Mouse (Mus musculus): ENCODE data around the gene Uroc1. TPM values are rescaled to one million over a fixed set of nuclear protein-coding genes. Genes with fewer than 3 reads are reported as not detected.
A peak's percentile ranks its signal among the peaks of the same experiment; 100 is the strongest.

Uroc1 gene
- total RNA-seq, 2 experiments from 2014 or later, result not detected

DNA sequence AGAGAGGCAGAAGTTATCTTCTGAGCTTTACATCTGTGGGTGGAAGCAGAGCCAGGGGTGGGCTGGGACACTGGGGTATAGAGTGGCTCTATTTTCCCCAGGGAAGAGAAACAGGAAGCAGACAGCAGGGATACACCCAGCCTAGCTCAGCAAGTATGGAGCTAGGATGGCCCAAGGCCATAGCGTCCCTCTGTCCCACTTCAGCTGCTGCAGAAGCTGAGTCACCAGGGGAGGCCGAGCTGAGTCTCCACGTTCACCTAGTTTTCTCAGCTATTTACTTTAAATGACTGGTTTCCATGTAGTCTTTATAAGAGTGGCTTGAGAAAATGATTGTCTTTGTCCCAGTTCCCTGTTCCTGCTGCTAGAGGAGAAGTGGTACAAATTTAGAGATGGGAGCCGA, 15.4 kb downstream of the Uroc1 start:
- ATAC-seq (replicated peaks; ENCODE audit: poor library complexity, severe bottlenecking), result no peak

DNA sequence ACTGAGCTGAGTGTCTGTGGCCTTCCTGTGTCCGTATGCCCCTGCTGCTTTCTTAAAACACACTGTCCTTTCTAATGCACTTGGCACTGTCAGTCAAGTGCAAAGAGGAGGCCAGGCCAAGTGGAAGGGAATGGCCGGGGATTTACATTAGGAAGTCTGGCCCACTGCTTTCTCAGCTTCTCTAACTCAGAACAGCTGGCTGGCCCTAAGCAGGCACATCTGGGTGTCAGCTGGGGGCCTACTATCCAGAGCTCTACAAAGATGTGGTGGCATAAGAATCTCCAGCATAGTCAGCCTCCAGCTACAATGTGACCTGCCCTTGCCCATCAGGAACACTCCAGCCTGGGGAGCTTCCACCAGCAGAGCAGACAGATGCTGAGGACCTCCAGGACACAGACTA, 16.9 kb downstream of the Uroc1 start:
- ATAC-seq (replicated peaks; ENCODE audit: poor library complexity, severe bottlenecking), result no peak

DNA sequence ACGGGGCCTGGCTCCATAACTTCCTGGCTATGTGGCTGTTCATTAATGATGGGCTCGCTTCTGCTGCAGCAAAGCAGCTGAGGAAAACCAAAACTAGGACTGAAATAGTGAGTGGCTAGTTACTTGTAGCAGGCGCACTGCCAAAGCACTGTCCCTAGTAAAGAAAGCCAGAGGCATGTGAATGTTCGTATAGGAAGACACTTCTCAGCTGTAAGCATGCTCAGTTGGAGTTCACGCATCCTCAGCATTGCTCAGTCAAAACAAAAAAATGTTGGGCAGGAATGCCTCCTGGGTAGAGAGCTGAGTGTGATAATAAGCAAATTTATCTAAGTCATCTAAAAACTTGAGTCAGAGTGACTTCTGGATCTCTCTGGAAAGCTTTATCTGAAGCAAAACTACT, 25.1 kb downstream of the Uroc1 start:
- ATAC-seq (replicated peaks; ENCODE audit: poor library complexity, severe bottlenecking), result no peak

DNA sequence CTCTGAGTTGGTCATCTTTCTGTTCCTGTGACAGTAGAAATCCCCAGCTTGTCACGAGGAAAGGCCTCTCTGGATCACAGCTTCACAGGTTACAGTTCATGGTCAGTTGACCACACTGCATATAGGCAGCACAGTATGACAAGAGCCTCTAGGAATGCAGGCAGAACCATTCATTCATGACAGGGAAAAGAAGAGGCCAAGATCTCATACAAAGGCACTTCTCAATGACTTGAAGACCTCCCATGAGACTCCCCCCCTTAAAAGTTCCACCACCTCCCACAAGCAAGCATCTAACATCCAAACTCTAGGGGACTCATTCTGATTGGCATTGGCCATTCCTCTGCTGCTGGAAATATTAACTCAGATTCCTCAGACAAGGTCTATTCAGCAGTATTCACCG, 26.4 kb downstream of the Uroc1 start:
- ATAC-seq (replicated peaks; ENCODE audit: poor library complexity, severe bottlenecking), result no peak

DNA sequence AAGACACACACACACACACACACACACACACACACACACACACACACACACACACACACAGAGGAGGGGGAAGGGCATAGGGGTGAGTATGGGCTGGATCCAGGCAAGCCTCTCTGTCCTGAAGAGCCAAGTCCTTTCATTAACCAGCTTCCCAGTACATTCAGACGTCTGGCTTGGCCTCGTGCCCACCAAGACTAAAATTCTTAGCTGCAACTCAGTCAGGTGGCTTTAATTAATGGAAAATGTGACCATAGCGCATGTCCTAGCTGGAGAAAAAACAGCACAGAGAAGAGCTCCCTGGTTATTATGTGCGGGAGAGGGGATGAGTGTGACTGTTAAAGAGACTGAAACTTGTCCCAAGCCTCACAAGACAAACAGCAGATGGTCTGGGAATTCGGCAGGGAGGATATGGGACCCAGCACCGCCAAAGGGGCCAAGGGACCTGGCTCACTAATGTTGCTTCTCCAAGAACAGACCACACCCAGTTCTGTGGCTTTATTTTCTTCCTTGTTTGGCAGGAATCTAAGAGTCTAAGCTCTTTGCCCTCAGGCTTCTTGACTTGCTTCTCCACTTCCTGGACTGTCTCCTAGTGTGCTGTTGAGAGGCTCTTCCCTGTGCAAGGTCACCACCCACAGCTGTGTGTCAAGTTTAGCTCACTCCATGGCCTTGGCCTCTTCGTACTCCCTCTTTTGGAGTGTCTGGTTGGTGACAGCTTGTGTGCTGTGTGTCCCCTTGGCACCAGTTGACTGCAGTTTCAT, 27.1 kb downstream of the Uroc1 start:
- no peak; the same call in 1 of the 2 replicates for ATAC-seq (replicated peaks; ENCODE audit: poor library complexity, severe bottlenecking)

DNA sequence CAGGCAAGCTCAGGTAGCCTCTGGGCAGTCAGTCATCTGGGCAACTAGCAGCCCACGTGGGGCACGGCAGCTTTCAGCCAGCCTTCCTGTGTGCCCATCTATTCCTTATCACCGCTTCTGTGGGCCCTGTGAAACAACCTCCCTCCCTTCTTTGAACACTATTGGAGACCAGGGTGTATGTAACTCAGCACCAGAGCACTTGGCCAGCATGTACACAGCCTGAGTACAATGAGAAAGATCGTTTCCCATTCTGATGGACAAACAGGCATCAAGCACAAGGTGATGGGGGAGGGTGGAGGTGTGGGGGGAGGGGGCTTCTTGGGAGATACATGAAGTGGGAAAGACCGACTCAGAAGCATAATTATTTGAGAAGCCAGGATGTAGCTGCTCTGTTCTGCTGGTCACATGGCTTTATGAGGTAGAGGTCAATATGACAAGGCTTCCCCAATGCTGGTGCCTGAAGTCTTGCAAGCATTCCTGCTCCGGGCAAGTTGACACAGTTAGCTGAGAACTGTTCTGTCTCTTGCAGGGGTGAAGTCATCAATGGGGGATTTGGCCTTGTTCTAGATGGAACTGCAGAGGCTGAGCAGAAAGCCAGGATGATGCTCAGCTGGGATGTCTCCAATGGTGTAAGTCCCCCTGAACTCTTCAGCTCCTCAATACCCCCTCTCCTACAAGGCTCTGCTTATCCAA, 28.0 kb downstream of the Uroc1 start:
- ATAC-seq (replicated peaks; ENCODE audit: poor library complexity, severe bottlenecking), result no peak

DNA sequence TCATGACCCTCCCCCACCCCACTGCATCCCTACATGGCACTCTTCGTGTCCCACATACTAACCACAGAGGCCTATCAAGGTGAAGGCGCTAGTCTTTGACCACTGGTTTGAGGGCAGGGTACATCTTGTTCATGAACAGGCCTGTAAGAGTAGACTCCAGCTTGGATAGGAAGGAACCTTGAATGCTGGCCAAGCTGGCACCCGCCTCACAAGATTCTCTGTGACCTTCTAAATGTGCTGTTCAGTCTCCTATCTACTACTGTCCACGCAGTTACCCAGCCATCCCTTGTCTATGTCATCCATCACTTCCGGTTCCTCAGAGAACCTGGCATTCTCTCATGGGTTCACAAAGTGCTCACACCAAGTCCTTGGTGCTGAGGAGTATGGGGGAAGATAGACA, 30.2 kb downstream of the Uroc1 start:
- ATAC-seq (replicated peaks; ENCODE audit: poor library complexity, severe bottlenecking), result no peak

DNA sequence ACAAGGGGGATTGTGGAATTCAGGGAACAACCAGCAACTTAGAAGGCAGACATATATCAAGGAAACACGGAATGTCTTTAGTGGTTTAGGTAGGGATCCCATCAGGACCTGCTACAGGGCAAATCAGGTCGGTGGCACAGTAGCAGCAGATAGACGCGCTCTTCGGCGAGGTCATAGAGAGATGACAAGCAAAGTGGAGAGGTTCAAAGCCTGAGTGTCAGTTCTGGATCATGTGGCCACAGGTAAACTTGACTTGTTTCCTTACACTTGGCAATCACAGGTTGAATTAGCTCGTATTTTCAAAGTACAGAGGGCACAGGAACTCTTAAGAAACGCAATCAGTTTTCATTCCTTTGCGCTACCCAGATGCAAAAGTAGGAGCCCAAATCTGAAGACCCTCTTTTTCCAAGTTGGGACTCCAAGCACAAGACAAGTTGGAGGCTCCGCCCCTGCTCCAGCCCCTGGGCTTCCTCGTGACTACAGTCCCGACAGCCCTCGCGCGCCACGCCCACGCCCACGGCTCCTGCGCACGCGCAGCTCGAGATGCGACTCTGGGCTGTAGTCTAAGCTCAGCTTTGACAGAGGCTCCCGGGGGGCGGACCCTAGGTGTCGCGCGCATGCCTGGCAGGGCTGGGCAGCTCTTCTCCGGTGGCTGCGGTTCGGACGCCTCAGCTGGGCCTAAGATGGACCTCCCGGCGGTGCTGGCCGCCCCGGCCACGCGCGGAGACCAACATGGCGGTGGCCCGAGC, 36.1 kb downstream of the Uroc1 start, which contains the start of gene Zxdc:
Zxdc (plus strand) TSS at position 517 of the 749 bp plus-strand sequence.
- peak; percentile 95 for ATAC-seq (replicated peaks; ENCODE audit: poor library complexity, severe bottlenecking)

DNA sequence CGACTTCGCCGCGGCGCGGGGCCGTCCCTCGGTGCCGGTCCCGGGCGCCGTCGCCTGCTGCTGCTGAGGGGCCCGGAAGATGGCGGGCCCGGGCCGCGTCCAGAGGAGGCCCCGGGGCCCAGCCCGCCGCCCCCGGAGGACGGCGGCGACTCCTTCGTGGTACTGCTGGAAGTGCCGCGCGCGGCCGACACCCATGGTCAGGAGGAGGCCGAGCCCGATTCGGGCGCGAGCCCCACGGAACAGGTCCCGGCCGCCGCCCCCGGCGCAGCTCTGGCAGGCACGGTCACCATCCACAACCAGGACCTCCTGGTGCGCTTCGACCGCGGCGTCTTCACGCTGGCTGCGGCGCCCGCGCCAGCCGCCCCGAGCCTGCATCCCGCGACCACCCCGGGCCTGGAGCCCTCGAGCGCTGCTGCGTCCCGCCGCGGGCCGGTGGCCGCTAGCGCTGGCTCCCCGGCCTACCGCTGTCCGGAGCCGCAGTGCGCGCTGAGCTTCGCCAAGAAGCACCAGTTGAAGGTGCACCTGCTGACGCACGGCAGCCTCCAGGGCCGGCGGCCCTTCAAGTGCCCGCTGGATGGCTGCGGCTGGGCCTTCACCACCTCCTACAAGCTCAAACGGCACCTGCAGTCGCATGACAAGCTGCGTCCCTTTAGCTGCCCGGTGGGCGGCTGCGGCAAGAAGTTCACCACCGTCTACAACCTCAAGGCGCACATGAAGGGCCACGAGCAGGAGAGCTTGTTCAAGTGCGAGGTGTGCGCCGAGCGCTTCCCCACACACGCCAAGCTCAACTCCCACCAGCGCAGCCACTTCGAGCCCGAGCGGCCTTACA, 36.9 kb downstream of the Uroc1 start:
- ATAC-seq (replicated peaks; ENCODE audit: poor library complexity, severe bottlenecking), result peak; percentile 40

DNA sequence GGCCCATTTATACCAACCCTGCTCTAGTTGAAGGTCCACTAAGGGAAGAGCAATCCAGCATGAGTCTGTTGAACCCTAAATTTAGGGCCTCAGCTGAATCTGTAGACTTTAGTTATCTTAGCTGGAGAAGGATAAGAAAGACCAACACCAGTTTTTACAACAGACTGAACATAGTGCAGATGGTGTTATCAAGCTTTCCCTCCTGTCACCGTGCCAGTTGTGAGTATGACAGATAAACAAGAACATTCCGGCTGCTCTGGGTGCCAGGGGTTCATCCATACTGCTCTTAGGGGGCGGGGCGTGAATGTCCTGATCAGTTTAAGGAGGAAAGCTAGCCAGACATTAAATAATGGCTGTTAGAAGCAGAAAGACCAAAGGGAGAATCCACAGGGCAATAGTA, 41.6 kb downstream of the Uroc1 start:
- no peak for ATAC-seq (replicated peaks; ENCODE audit: poor library complexity, severe bottlenecking)

DNA sequence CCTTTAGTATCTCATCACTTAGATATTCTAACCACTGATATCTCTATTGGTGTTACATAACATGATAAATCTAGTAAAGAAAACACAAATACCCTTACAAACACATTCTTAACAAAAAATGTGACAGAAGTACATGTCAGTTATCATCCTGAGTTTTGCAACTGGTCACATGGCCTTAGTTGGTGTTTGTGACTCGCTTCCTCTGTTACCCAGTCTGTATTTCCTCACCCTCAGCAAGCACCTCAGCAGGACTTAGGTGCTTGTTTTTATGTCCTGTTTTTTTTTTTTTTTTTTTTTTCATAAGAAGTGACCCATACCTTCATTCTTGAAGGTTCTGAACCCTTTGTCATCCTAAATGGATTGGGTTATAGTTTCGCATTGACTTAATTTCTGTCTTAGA, 44.6 kb downstream of the Uroc1 start:
- ATAC-seq (replicated peaks; ENCODE audit: poor library complexity, severe bottlenecking), result peak; percentile 93

DNA sequence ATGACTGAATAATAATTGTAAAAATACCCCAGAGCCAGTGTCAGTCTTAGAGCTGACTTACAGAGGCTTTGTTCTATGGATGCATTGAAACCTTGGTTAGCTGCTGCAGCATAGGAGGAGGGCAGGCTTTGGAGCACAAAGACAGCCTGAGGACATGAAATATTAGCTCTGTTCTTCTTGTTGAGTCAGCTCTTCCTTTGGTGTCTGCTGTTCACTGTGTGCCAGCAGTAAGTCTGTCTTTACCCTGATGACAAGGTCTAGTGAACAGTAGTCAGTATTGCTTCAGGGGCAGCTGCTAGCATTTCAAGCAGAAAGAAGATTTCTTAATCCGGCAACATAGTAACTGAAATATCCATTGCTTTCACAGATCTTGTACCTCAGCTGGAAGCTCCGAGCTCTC, 48.4 kb downstream of the Uroc1 start:
- no peak for ATAC-seq (replicated peaks; ENCODE audit: poor library complexity, severe bottlenecking)

DNA sequence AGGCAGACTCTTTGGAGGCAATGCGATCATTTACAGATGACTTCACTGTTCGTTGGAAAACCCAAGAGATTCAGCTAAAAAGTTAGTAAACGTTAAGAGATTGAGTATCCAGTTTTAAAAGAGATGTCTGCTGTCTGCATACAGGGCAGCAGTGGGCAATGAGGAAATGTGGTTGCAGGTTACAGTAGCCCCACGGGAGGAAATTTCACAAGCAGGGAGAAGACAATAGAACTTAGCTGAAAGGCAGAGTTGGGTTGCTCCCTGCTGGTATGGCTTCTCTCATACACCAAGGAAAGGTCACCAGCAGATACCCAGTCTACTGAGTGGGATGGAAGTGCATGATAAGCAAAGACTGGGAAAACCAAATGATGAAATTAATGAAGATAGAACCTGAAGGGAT, 57.5 kb downstream of the Uroc1 start:
- no peak; the same call in 1 of the 2 replicates for ATAC-seq (replicated peaks; ENCODE audit: poor library complexity, severe bottlenecking)

DNA sequence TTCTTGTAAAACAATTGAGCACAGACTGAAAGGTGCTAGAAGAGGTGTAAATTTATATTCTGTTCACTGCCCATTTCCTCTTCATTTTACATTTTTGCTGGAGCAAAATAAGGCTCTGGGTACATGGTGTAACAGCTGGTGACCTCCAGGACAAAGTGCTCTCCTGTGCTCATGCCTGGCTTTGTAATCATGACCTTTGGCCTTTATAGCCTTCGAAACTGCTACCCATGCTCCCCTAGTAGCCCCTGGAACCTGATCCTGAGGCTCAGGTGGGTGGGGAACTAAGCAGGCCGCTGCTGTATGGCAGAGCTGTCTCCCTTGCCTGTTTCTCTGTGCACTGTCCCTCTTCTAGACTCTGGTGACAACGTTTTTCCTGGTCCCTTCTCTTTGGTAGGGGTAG, 60.9 kb downstream of the Uroc1 start:
- ATAC-seq (replicated peaks; ENCODE audit: poor library complexity, severe bottlenecking), result no peak

DNA sequence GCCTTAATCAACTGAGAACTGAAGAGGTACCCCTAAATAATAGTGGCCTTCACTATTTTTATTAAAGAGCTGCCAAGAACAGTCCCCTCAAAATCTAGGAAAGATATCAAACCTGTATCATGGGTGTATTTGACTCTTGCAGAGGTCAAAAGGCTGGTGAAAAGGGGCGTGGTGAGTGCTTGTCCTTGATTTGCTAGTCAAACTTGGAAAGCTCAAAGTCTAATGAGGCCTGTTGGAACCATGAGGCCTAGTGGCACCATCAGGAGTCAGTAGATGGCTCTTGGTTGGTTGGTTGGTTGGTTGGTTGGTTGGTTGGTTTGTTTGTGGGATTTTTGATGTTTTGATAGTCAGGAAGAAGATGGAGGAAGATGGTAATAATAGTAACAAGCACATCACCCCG, 62.7 kb downstream of the Uroc1 start:
- ATAC-seq (replicated peaks; ENCODE audit: poor library complexity, severe bottlenecking), result no peak

DNA sequence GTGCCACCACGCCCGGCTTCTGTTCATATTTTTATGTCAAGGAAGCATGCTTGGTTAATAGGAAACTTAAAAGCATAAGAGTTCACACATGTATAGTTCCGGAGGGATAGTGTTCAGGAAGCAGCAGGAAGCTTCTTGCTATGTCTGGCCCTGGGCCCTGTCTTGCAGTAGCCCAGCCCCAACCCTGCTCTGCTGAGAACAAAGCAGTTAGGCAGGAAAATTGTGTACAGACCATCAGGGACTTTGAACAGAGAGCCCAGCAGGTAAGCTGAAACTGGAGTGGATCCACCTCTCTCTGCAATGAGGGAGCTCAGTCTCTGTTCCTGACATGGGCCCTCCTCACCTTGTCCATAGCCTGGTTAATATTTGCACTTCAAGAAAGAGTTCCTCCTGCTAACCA, 64.2 kb downstream of the Uroc1 start:
- ATAC-seq (replicated peaks; ENCODE audit: poor library complexity, severe bottlenecking), result no peak

DNA sequence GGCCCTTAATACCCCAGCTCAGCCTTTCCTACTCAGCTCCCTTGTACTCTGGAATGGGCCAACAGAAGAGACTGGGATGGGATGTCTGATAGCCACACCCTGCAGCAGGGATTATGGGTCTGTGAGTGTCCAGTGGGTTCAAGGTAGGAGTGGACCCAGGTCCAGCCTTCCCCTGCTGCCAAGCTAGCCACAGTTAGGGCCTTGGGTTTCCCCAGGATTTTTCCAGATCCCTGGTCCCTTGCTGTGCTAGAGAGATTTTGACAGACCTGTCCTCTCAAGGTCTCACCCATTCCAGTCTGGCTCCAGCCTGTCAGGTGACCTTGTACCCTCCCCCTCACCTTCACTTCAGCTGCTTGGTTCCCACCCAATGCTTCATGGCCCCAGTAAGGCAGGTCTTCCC, 75.5 kb downstream of the Uroc1 start:
- ATAC-seq (replicated peaks; ENCODE audit: poor library complexity, severe bottlenecking), result no peak

DNA sequence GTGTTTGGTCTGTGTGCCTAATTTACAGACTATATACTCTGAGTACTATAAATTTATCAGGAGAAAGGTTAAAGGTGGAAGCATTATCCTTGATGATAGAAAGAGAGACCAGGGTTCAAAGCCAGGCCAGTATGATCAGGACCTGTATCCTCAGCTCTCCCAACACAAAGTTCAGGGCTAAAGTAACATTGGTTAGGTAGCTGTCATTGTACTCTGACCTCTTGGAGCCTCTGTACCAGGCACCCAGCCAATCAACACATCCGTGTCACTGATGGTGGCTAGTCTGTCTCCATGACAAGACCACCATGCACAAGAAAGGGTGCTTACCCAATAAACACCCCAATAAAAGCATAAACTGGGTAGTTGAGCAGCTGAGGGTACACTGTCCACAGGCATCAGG, 77.9 kb downstream of the Uroc1 start:
- no peak for ATAC-seq (replicated peaks; ENCODE audit: poor library complexity, severe bottlenecking)

DNA sequence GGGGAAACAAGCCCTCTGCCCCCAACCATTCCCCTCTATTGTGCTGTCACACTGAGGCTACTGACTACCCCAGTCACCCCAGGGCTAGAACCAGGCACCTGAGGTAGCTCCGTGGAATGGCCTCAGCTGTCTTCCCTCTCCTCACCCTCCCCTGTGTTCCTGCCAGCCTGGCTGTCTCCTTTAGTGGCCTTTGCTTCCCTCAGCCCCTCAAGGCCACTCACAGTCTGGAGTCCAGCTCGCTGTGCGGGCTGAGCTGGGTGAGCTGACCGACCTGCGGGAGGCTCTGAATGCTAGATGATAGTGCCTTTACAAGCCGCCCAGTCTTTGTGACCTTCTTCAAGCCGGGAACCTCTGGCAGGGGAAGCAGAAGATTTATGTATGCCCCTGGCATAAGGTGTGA, 78.8 kb downstream of the Uroc1 start:
- no peak for ATAC-seq (replicated peaks; ENCODE audit: poor library complexity, severe bottlenecking)
